Mouse (Mus musculus) liver, adult 2 months (tissue): ENCODE data around the gene Mitf.

Experiments used
- CTCF ChIP-seq: fragments of 200-500 bp; IDR thresholded peaks from 2 replicates; pipeline ENCODE4 v1.5.1; 2011; ENCODE audit warnings: low read depth, low read length, control low read depth
- POLR2A ChIP-seq: fragments of 200-500 bp; IDR thresholded peaks from 2 replicates; pipeline ENCODE4 v1.6.1; 2011; ENCODE audit warnings: low read length, control low read depth; ENCODE audit not compliant: insufficient read depth; ENCODE audit errors: extremely low read depth

GRCm38 (mm10) chr6:97868005-97868404, 61.2 kb downstream of the Mitf start:
- no peak for TF ChIP-seq CTCF
- TF ChIP-seq POLR2A: no peak
